Mouse (Mus musculus) embryonic facial prominence, embryonic 14.5 days (tissue): ENCODE results near the gene Efna3. TPM values are rescaled to one million over a fixed set of nuclear protein-coding genes. Genes with fewer than 3 reads are reported as not detected.

Source experiments
- ATAC-seq: fragments of 200-750 bp; cut with Nextera tagmentation; 2 replicates; pipeline ENCODE4 v1.8.0; 2017; ENCODE audit warnings: low read depth, moderate number of reproducible peaks, moderate TSS enrichment
- DNase-seq: peaks from one replicate; pipeline ENCODE4 v3.0.0-alpha.2; 2015; ENCODE audit warnings: low spot score
- H3K27ac ChIP-seq: fragments of 300-500 bp; sonication (generic); replicated peaks from 2 replicates; pipeline ENCODE4 v1.5.1; 2014; ENCODE audit warnings: low read depth, mild to moderate bottlenecking, low read length, moderate library complexity
- H3K27me3 ChIP-seq: fragments of 300-500 bp; sonication (generic); replicated peaks from 2 replicates; pipeline ENCODE4 v1.6.1; 2014; ENCODE audit warnings: low read length; ENCODE audit not compliant: control insufficient read depth, insufficient read depth
- H3K36me3 ChIP-seq: fragments of 300-500 bp; sonication (generic); 2 replicates; pipeline ENCODE4 v1.6.1; 2014; ENCODE audit warnings: low read length, mixed read lengths; ENCODE audit not compliant: control insufficient read depth, insufficient read depth
- H3K4me1 ChIP-seq: fragments of 300-500 bp; sonication (generic); 2 replicates; pipeline ENCODE4 v1.6.1; 2014; ENCODE audit warnings: antibody characterized with exemption, low read length; ENCODE audit not compliant: control insufficient read depth, insufficient read depth
- H3K4me2 ChIP-seq: fragments of 300-500 bp; sonication (generic); 2 replicates; pipeline ENCODE4 v1.6.1; 2014; ENCODE audit warnings: low read depth, mild to moderate bottlenecking, low read length, moderate library complexity, mixed read lengths
- H3K4me3 ChIP-seq: fragments of 300-500 bp; sonication (generic); 2 replicates; pipeline ENCODE4 v1.5.1; 2014; ENCODE audit warnings: low read depth, mild to moderate bottlenecking, low read length
- H3K9ac ChIP-seq: fragments of 300-500 bp; sonication (generic); 2 replicates; pipeline ENCODE4 v1.6.1; 2014; ENCODE audit warnings: low read depth, mild to moderate bottlenecking, low read length, moderate library complexity, mixed read lengths
- H3K9me3 ChIP-seq: fragments of 300-500 bp; sonication (generic); 2 replicates; pipeline ENCODE4 v1.6.1; 2016; ENCODE audit warnings: low read length; ENCODE audit not compliant: control insufficient read depth
- WGBS: fragments of 180-500 bp; shearing (Covaris S2); extraction: QIAGEN DNeasy Blood & Tissue Kit; methylation state at CpG from one replicate; pipeline ENCODE4 v1.1.7; 2014; 5-methylcytosine and 5-hydroxymethylcytosine counted together
- polyA plus RNA-seq: library from polyadenylated mRNA; unstranded; fragments of >200 nt; fragmentation: Nextera tagmentation; extraction: Ambion mirVana; gene quantifications from 2 replicates; pipeline ENCODE4 v1.2.1, GENCODE M21; 2014

The Efna3 gene
- polyA plus RNA-seq, 1 experiment from 2014 or later, result 18.7 TPM

- Histone ChIP-seq H3K36me3 (peaks cover 31% of the 10 kb centered on the region), H3K27me3 (no peaks in the 10 kb centered on the region), H3K4me3 (no peak overlapping the region), H3K27ac (no peak overlapping the region), H3K4me2 (no peak overlapping the region), H3K9ac (peak overlapping the region; percentile 14; the same call in 1 of the 2 replicates), H3K4me1 (peaks cover 14% of the 10 kb centered on the region), H3K9me3 (no peaks in the 10 kb centered on the region)
- 66% methylated on average over 11 of the region's 11 CpGs for WGBS
- DNase-seq (no peak), ATAC-seq (no peak)
Measured at GRCm38 (mm10) chr3:89333053-89333452, 10.3 kb upstream of the Efna3 start.

DNA sequence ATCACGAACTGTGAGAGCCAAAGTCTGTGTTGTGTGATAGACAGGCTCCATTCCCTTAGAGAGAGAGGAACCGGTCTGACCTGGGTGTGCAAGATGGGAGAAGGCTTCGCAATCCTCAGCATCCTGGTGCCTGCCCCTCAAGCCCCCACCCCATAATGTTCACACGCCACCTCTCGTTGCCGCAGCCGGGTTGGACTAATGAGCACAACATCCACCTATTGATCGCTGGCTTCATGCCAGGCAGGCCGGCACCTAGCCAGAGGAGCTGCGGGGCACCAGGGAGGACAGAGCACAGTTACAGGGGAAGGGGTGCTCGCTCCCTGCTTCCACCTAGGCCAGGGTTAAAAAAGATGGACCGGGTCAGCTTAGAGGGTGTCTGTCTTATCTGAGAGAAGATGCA, 9.7 kb upstream of the Efna3 start:
- DNase-seq, result no peak
- Histone ChIP-seq H3K9me3 (no peaks in the 10 kb centered on the region), H3K36me3 (peaks cover 31% of the 10 kb centered on the region), H3K9ac (no peak overlapping the region), H3K4me1 (peaks cover 14% of the 10 kb centered on the region), H3K4me2 (no peak overlapping the region), H3K4me3 (no peak overlapping the region), H3K27ac (no peak overlapping the region), H3K27me3 (no peaks in the 10 kb centered on the region)
- WGBS, result 43% methylated on average over 12 of the region's 12 CpGs
- ATAC-seq, result no peak

DNA sequence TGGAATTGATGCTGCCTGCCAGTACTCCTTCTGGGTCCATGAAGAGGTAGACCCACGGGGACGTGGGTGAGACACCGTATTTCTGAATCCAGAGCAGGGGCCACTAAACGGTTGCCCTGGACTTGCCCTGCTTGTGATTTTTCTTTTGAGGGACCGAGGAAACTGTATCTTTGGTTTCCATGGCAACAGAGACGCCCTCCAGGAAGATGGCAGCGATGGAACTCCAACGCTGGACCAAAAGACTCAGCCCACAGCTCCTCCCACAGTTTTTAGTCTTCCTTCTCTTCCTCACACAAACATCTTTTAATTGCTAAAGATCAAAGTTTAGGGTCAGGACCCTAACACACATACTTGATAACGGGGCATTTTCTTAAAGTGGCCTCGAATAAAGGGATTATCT, 9.2 kb upstream of the Efna3 start:
- no peak overlapping the region for H3K9ac ChIP-seq
- H3K4me3 ChIP-seq, result no peak overlapping the region
- no peaks in the 10 kb centered on the region for H3K27me3 ChIP-seq
- 0 out of 2 replicates have a peak overlapping the region, but pooled peaks have one; percentile 5 for H3K27ac ChIP-seq
- no peak overlapping the region for H3K4me2 ChIP-seq
- DNase-seq (no peak), ATAC-seq (no peak)
- 44% methylated on average over 10 of the region's 10 CpGs for whole genome bisulfite sequencing
- H3K4me1 ChIP-seq, result peaks cover 11% of the 10 kb centered on the region
- H3K36me3 ChIP-seq, result peaks cover 31% of the 10 kb centered on the region
- H3K9me3 ChIP-seq, result no peaks in the 10 kb centered on the region

DNA sequence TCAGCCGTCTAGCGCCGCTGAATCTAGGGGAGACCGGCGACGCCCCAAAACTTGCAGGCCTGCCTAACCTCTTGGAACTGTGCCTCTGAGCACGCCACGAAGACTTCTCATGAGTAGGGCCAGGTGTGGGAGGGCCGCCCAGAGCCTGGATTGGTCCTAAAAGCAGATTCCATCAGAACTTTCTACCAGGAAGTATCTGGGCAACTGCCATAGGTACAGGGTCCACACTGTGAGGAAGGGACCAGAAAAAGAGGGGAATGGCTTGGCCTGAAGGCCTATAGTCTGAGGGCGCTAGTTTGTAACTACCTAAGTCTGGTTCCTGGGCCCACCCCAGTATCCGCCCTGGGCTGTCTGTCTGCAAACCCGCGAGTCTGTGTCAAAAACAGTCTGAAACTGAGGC, 8.8 kb upstream of the Efna3 start:
- H3K27me3 ChIP-seq, result no peaks in the 10 kb centered on the region
- H3K36me3 ChIP-seq, result peaks cover 31% of the 10 kb centered on the region
- no peak for ATAC-seq
- H3K9ac ChIP-seq, result no peak overlapping the region
- no peak overlapping the region for H3K4me2 ChIP-seq
- WGBS, result 60% methylated on average over 13 of the region's 13 CpGs
- no peaks in the 10 kb centered on the region for H3K9me3 ChIP-seq
- no peak for DNase-seq
- H3K4me1 ChIP-seq, result peaks cover 6% of the 10 kb centered on the region
- H3K4me3 ChIP-seq, result no peak overlapping the region
- H3K27ac ChIP-seq, result 0 out of 2 replicates have a peak overlapping the region, but pooled peaks have one; percentile 5

- 24% methylated on average over 10 of the region's 10 CpGs for WGBS
- Histone ChIP-seq H3K27me3 (no peaks in the 10 kb centered on the region), H3K36me3 (peaks cover 31% of the 10 kb centered on the region), H3K9me3 (no peaks in the 10 kb centered on the region), H3K4me1 (0 out of 2 replicates have a peak, but pooled peaks cover 3% of the 10 kb centered on the region), H3K4me3 (no peak overlapping the region), H3K27ac (no peak overlapping the region), H3K4me2 (no peak overlapping the region), H3K9ac (no peak overlapping the region)
- DNase-seq, result no peak
- ATAC-seq, result peak; percentile 35; the same call in 1 of the 2 replicates
Measured at GRCm38 (mm10) chr3:89330948-89331347, 8.2 kb upstream of the Efna3 start.

GRCm38 (mm10) chr3:89330346-89330745, 7.6 kb upstream of the Efna3 start:
- no peak overlapping the region for H3K4me2 ChIP-seq
- H3K27ac ChIP-seq, result no peak overlapping the region
- no peaks in the 10 kb centered on the region for H3K27me3 ChIP-seq
- H3K4me1 ChIP-seq, result 0 out of 2 replicates have a peak, but pooled peaks cover 3% of the 10 kb centered on the region
- 48% methylated on average over 3 of the region's 3 CpGs for WGBS
- peaks cover 31% of the 10 kb centered on the region for H3K36me3 ChIP-seq
- ATAC-seq, result no peak
- H3K4me3 ChIP-seq, result no peak overlapping the region
- no peak for DNase-seq
- no peaks in the 10 kb centered on the region for H3K9me3 ChIP-seq
- H3K9ac ChIP-seq, result no peak overlapping the region

- Histone ChIP-seq H3K9me3 (no peaks in the 10 kb centered on the region), H3K27ac (no peak overlapping the region), H3K36me3 (peaks cover 14% of the 10 kb centered on the region), H3K9ac (no peak overlapping the region), H3K4me1 (0 out of 2 replicates have a peak, but pooled peaks cover 3% of the 10 kb centered on the region), H3K4me2 (0 out of 2 replicates have a peak overlapping the region, but pooled peaks have one; percentile 18), H3K27me3 (no peaks in the 10 kb centered on the region), H3K4me3 (no peak overlapping the region)
- ATAC-seq, result peak; percentile 47; the same call in 1 of the 2 replicates
- WGBS, result 25% methylated on average over 4 of the region's 4 CpGs
- peak; percentile 78 for DNase-seq
Measured at GRCm38 (mm10) chr3:89328623-89329022, 5.9 kb upstream of the Efna3 start.

DNA sequence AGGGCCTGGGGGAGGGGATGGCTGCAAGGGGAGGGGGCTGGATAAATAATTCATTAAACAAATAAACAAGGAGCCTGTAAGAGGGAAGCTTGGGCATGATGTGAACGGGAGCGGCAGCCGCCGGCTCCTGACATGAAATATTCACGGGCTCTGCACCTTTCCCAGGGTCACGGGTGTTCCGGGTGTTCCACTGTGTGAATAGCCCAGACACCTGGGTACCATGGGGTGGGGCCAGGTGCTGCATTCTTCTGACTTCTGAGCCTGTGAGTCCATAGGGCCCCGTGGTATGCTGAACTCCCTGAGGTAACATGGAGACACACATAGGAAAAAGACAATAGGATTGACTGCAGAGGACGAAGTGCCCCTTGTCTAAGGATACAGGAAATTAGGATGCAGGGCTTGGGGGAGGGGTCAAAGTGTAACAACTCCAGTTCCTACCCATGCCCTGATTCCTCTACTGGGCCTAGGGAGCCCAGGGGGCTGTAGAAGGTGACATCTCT, 4.7 kb upstream of the Efna3 start:
- Histone ChIP-seq H3K4me2 (no peak overlapping the region), H3K36me3 (peaks cover 2% of the 10 kb centered on the region; the same call in 1 of the 2 replicates), H3K27ac (no peak overlapping the region), H3K4me1 (peaks cover 4% of the 10 kb centered on the region; the same call in 1 of the 2 replicates), H3K4me3 (no peak overlapping the region), H3K9me3 (no peaks in the 10 kb centered on the region), H3K9ac (no peak overlapping the region), H3K27me3 (no peaks in the 10 kb centered on the region)
- ATAC-seq (no peak), DNase-seq (no peak)
- 49% methylated on average over 9 of the region's 9 CpGs for WGBS

- Histone ChIP-seq H3K4me2 (no peak overlapping the region), H3K9me3 (no peaks in the 10 kb centered on the region), H3K9ac (no peak overlapping the region), H3K4me1 (peaks cover 16% of the 10 kb centered on the region), H3K36me3 (no peaks in the 10 kb centered on the region), H3K27ac (no peak overlapping the region), H3K4me3 (no peak overlapping the region), H3K27me3 (peaks cover 9% of the 10 kb centered on the region; the same call in 1 of the 2 replicates)
- 93% methylated on average over 8 of the region's 8 CpGs for WGBS
- ATAC-seq (no peak), DNase-seq (no peak)
Measured at GRCm38 (mm10) chr3:89325882-89326281, 3.1 kb upstream of the Efna3 start.
